Mouse (Mus musculus): Measurements from ENCODE around the gene Srarp.

GRCm38 (mm10) chr4:141432666-141433065 is 3.2 kb downstream of the Srarp start:
- TF ChIP-seq TAL1 (IDR thresholded peaks at IDR 0.05; ENCODE audit: low read length) (no peak), GATA1 (IDR thresholded peaks at IDR 0.05; ENCODE audit: low read length) (no peak)
